Mouse (Mus musculus) monocyte, adult 5-6 weeks (primary cell): Measurements from ENCODE around the gene Slc12a5. TPM values are rescaled to one million over a fixed set of nuclear protein-coding genes. Genes with fewer than 3 reads are reported as not detected.

Source experiments
- ATAC-seq: fragments of 153-309, 156-312 bp; replicated peaks from 2 replicates; pipeline ENCODE4 v1.8.0; 2017; ENCODE audit warnings: mild to moderate bottlenecking; ENCODE audit not compliant: low TSS enrichment, insufficient number of reproducible peaks, severe bottlenecking, poor library complexity, low FRiP score
- total RNA-seq: library from RNA; stranded (forward); fragments of 200-1000, 200-491, 200-594 nt; gene quantifications from 3 replicates; pipeline ENCODE4 v1.2.3, GENCODE M21; 2017

Slc12a5 gene
- total RNA-seq, 1 experiment from 2014 or later = 1.7 TPM

GRCm38 (mm10) chr2:164967761-164968440 lies 7.3 kb downstream of the Slc12a5 start:
- ATAC-seq = no peak

- no peak for ATAC-seq
Measured at GRCm38 (mm10) chr2:164968451-164968851, 7.8 kb downstream of the Slc12a5 start.

- ATAC-seq = no peak
Measured at GRCm38 (mm10) chr2:164969348-164969781, 8.8 kb downstream of the Slc12a5 start.

GRCm38 (mm10) chr2:164970631-164971196 lies 10.1 kb downstream of the Slc12a5 start:
- no peak for ATAC-seq

GRCm38 (mm10) chr2:164972646-164973045 lies 12.0 kb downstream of the Slc12a5 start:
- no peak for ATAC-seq

GRCm38 (mm10) chr2:164975611-164976010 lies 15.0 kb downstream of the Slc12a5 start:
- ATAC-seq = no peak

- no peak for ATAC-seq
Measured at GRCm38 (mm10) chr2:164979749-164980148, 19.1 kb downstream of the Slc12a5 start.

- ATAC-seq = no peak
Measured at GRCm38 (mm10) chr2:164985962-164986361, 25.4 kb downstream of the Slc12a5 start.

- ATAC-seq = no peak
Measured at GRCm38 (mm10) chr2:164986371-164987027, 25.9 kb downstream of the Slc12a5 start.

GRCm38 (mm10) chr2:164988777-164989176 lies 28.2 kb downstream of the Slc12a5 start:
- no peak for ATAC-seq

- ATAC-seq = no peak
Measured at GRCm38 (mm10) chr2:164991111-164991510, 30.5 kb downstream of the Slc12a5 start.

- ATAC-seq = no peak
Measured at GRCm38 (mm10) chr2:164991808-164992207, 31.2 kb downstream of the Slc12a5 start.

- no peak for ATAC-seq
Measured at GRCm38 (mm10) chr2:164994156-164994555, 33.6 kb downstream of the Slc12a5 start.

- ATAC-seq = no peak
Measured at GRCm38 (mm10) chr2:164994659-164995428, 34.2 kb downstream of the Slc12a5 start.

GRCm38 (mm10) chr2:164995976-164996375 lies 35.4 kb downstream of the Slc12a5 start:
- ATAC-seq = no peak

- ATAC-seq = no peak
Measured at GRCm38 (mm10) chr2:164996848-164997720, 36.5 kb downstream of the Slc12a5 start.

- ATAC-seq = no peak
Measured at GRCm38 (mm10) chr2:164997721-164998428, 37.3 kb downstream of the Slc12a5 start.

GRCm38 (mm10) chr2:165001958-165002357 lies 41.4 kb downstream of the Slc12a5 start:
- ATAC-seq = no peak
